8 mouse cellular contexts compared by ENCODE assay signal in the genomic region with DNA sequence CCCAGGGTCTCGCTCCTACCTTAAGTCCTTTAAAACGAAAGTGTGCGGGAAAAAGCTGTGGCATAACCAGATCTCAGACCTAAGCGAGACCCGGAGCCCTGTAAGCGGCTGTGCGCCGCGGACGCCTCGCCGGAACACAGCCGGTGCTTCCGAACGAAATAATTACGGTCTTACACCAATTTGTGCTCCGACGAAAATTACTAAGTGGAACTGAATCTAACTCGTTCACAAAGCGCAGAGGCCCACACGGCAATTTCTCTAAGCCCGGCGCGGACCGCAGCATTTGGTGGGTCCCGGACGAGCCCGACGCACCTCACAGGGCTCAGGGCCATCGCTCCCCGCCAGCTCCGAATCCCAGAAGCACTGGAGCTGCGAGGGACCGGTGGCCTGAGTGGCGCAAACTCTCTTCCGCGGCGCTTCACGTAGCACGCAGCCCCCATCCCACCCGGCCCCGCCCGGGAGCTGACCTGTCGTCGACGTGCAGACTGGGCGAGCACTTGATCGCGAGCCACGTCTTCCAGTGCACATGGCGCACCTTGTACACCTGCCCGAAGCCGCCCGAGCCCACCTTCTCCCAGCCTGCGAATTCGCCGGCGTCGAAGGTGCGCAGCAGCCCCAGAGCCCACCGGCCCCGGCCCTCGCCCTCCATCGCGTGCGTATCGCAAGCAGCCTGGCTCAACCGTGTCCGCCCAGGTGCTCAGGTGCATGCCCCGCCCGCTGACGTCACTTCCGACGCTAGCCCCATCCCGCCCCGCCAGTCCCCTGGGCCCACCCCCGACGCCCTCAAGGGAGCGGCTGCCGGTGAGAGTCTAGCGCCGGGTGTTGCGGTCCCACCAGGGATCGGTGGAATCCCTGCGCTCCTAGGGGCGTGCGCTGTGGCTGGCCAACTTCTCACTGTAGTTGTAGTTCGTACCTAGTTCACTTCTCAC. TPM values are rescaled to one million over a fixed set of nuclear protein-coding genes. Genes with fewer than 3 reads are reported as not detected.
DNase-seq lines count a peak whose midpoint lies in the region; ATAC-seq and TF ChIP-seq lines count a peak whose summit lies in the region.

A gene (minus strand): TSS at position 727 of the 929 bp plus-strand sequence.

- peak within 1 kb of the TSS; percentile 40 for H3K4me3 ChIP-seq in forebrain, postnatal 0 days (ENCODE audit: low read depth, low read length)
- peak within 1 kb of the TSS; percentile 49 for H3K4me3 ChIP-seq in lung, embryonic 15.5 days
- H3K4me3 ChIP-seq in small intestine, adult 2 months (ENCODE audit: low read depth, low read length), result peak within 1 kb of the TSS; percentile 93

- CTCF ChIA-PET in Patski (lab: Charles Lee), result no interaction called here

- peaks cover 4% of the 10 kb centered on the region; the same call in 1 of the 2 replicates for H3K4me1 ChIP-seq in forebrain, postnatal 0 days (ENCODE audit: insufficient read depth)
- H3K4me1 ChIP-seq in lung, embryonic 15.5 days, result peaks cover 42% of the 10 kb centered on the region
- H3K4me1 ChIP-seq in small intestine, adult 2 months (ENCODE audit: control insufficient read depth, insufficient read depth, insufficient read length, low read length), result peaks cover 6% of the 10 kb centered on the region; the same call in 1 of the 2 replicates

- TF ChIP-seq POLR2A in small intestine, adult 2 months (IDR thresholded peaks at IDR 0.05; ENCODE audit: low read depth, low read length), result peak; percentile 67

- intact Hi-C loops in left cerebral cortex, postnatal 4 days (cut with DNase I), result loop anchor here (10.0 kb wide), 1 partner anchor 449 kb away; no protein-coding TSS in a partner anchor

- POLR2A ChIA-PET in Patski (lab: Charles Lee), result no interaction called here

- H3K9me3 ChIP-seq in forebrain, postnatal 0 days (ENCODE audit: low read length), result no peaks in the 10 kb centered on the region
- H3K9me3 ChIP-seq in lung, embryonic 15.5 days, result no peaks in the 10 kb centered on the region

- no peak within 1 kb of the TSS for H3K27ac ChIP-seq in forebrain, postnatal 0 days (ENCODE audit: low read depth, low read length)
- peak within 1 kb of the TSS; percentile 63 for H3K27ac ChIP-seq in lung, embryonic 15.5 days
- peak within 1 kb of the TSS; percentile 61 for H3K27ac ChIP-seq in small intestine, adult 2 months (ENCODE audit: insufficient read depth, low read depth, low read length)

- H3K36me3 ChIP-seq in forebrain, postnatal 0 days (ENCODE audit: insufficient read depth), result no peaks in the 10 kb centered on the region
- no peaks in the 10 kb centered on the region for H3K36me3 ChIP-seq in lung, embryonic 15.5 days
- no peaks in the 10 kb centered on the region for H3K36me3 ChIP-seq in small intestine, adult 2 months (ENCODE audit: control insufficient read depth, insufficient read depth, low read length)

- in situ Hi-C loops in Patski (cut with MboI; ENCODE audit: low pct_unique_long_range_greater_than_20kb), result no loop called here

- peak; percentile 13 for ATAC-seq in Patski
- peak; percentile 38; the same call in 1 of the 2 replicates for ATAC-seq in forebrain, postnatal 0 days
- peak; percentile 76 for ATAC-seq in lung, embryonic 15.5 days (ENCODE audit: borderline replicate concordance, extremely low read depth, low FRiP score, low TSS enrichment)

- 0 out of 2 replicates have a peak within 1 kb of the TSS, but pooled peaks have one; percentile 10 for H3K9ac ChIP-seq in forebrain, postnatal 0 days
- peak within 1 kb of the TSS; percentile 46 for H3K9ac ChIP-seq in lung, embryonic 15.5 days

- H3K27me3 ChIP-seq in Patski, result no peaks in the 10 kb centered on the region
- peaks cover 39% of the 10 kb centered on the region for H3K27me3 ChIP-seq in forebrain, postnatal 0 days (ENCODE audit: insufficient read depth, low read length)
- H3K27me3 ChIP-seq in lung, embryonic 15.5 days, result peaks cover 49% of the 10 kb centered on the region
- no peaks in the 10 kb centered on the region for H3K27me3 ChIP-seq in small intestine, adult 2 months (ENCODE audit: control insufficient read depth, insufficient read depth, low read length)

- TF ChIP-seq CTCF in Patski (IDR thresholded peaks at IDR 0.05), result no peak
- no peak for TF ChIP-seq CTCF in forebrain, postnatal 0 days (IDR thresholded peaks at IDR 0.05; ENCODE audit: low read depth)
- TF ChIP-seq CTCF in small intestine, adult 2 months (IDR thresholded peaks at IDR 0.05; ENCODE audit: extremely low read depth, insufficient read length, insufficient replicate concordance, low read depth, low read length), result no peak

- 1% methylated on average over 87 of the region's 88 CpGs for WGBS in forebrain, postnatal 0 days
- WGBS in lung, embryonic 15.5 days, result 1% methylated on average over 88 of the region's 88 CpGs
- WGBS in small intestine, adult 2 months, result 1% methylated on average over 88 of the region's 88 CpGs

- peak; percentile 39 for DNase-seq in CD4-positive helper T cell, adult 2 months (ENCODE audit: low read depth, low spot score)
- no peak for DNase-seq in Patski (ENCODE audit: low read depth, low spot score)
- DNase-seq in forebrain, postnatal 0 days, result peak; percentile 3
- DNase-seq in kidney, adult 8-10 months, result peak; percentile 80 to 81
- no peak for DNase-seq in cerebellum, adult 18-20 months
- no peak for DNase-seq in left cerebral cortex, postnatal 4 days

- peak within 1 kb of the TSS; percentile 56 for H3K4me2 ChIP-seq in forebrain, postnatal 0 days (ENCODE audit: low read depth)
- peak within 1 kb of the TSS; percentile 63 for H3K4me2 ChIP-seq in lung, embryonic 15.5 days

RNA-seq across cellular contexts. Expression of the gene that starts here (rescaled TPM):
- polyA plus RNA-seq in Patski (2021), result 2.3 TPM
- total RNA-seq in forebrain, postnatal 0 days (2014; rRNA removed), result 1.0 and 1.6 TPM in 2 replicates
- 0.83 and 0.93 TPM in 2 replicates for polyA plus RNA-seq in forebrain, postnatal 0 days (2015; fragmentation: Nextera tagmentation; extraction: Ambion mirVana)
- polyA plus RNA-seq in lung, embryonic 15.5 days (2015; fragmentation: Nextera tagmentation; extraction: Ambion mirVana), result 15.5 and 16.0 TPM in 2 replicates
- 12.5 and 12.6 TPM in 2 replicates for polyA plus RNA-seq in small intestine, adult 2 months (2012; rRNA removed)
- under 1 TPM; 0.38 to 0.40 TPM for total RNA-seq in left cerebral cortex, postnatal 4 days (2021)

Comparison
In these comparisons a context has a peak if more than half of its experiments do, and no peak if none do; other contexts are left out.
1. DNase-seq: peak in CD4-positive helper T cell, adult 2 months (single experiment), forebrain, postnatal 0 days (single experiment) and kidney, adult 8-10 months (2 of 2); none in Patski (single experiment), cerebellum, adult 18-20 months (0 of 2) and left cerebral cortex, postnatal 4 days (single experiment).
2. ATAC-seq: peak in every context shown above with its lines; median percentile 76 in lung, embryonic 15.5 days; 38 in forebrain, postnatal 0 days; 13 in Patski.
3. H3K4me3 ChIP-seq: peak in every context shown above with its lines; median percentile 93 in small intestine, adult 2 months; 49 in lung, embryonic 15.5 days; 40 in forebrain, postnatal 0 days.